Mouse (Mus musculus): ENCODE results near the gene 3110082I17Rik. TPM values are rescaled to one million over a fixed set of nuclear protein-coding genes. Genes with fewer than 3 reads are reported as not detected.

3110082I17Rik gene
- polyA plus RNA-seq, 1 experiment from 2014 or later: 44.4 TPM

- WGBS: 87% methylated on average over 5 of the region's 5 CpGs
- TF ChIP-seq CTCF (IDR thresholded peaks at IDR 0.05; ENCODE audit: low read depth): no peak
- no peak overlapping the region for H3K27ac ChIP-seq (ENCODE audit: low read depth)
- no peak for ATAC-seq (ENCODE audit: insufficient read depth)
- no peaks in the 10 kb centered on the region for H3K27me3 ChIP-seq (ENCODE audit: insufficient read depth, low read length)
- no peak overlapping the region for H3K9ac ChIP-seq
- no peak overlapping the region for H3K4me2 ChIP-seq
- no peak overlapping the region for H3K4me3 ChIP-seq (ENCODE audit: low read depth, low read length)
- no peaks in the 10 kb centered on the region for H3K4me1 ChIP-seq (ENCODE audit: insufficient read depth)
- DNase-seq: no peak
- H3K9me3 ChIP-seq (ENCODE audit: low read depth, low read length): no peaks in the 10 kb centered on the region
- peaks cover 5% of the 10 kb centered on the region; the same call in 1 of the 2 replicates for H3K36me3 ChIP-seq (ENCODE audit: insufficient read depth)
These were observed 101.1 kb downstream of the 3110082I17Rik start for GRCm38 (mm10) chr5:139359244-139359643.

DNA sequence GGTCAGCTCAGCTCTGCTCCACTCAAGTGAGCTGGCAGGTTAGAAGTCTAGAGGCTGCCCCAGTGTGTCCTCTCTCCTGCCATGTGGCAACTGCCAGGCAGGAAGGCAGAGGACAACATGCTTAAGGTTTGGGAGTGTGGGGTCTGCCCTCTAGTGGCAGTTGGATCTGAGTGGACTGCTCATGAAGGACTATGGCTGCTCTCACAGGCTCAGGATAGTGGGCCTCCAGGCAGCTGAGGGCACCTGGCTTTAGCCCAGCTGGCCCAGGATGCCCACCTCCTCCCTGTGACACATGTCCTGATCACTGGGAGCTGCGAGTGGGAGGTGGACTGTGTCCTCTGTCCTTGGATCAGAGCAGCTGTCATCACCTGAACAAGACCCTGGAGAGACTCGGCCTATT, 101.7 kb downstream of the 3110082I17Rik start:
- peak; percentile 16; the same call in 1 of the 2 replicates for ATAC-seq (ENCODE audit: insufficient read depth)

DNA sequence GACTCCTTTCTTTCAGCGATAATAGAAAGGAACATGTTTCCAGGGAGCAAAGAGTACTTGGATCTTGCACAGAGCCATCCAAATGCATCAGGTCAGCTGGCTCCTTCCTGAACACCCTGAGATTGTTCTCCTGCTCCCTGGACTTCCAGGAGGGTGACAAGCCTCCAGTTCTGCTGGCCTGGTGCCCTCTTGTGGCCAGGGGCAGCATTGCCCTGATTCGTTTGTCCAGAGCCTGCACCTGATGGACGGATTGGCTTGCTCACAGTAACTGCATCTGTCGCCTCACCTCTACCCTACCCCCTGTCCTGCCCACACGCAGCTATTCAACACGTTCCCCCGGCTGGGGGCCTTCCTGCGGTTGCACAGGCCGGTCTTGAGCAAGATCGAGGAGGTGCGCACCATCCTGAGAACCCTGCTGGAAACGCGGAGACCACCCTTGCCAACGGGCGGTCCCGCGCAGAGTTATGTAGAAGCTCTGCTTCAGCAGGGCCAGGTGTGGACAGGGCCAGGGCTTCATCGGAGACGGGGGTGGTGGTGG, 105.0 kb downstream of the 3110082I17Rik start:
- no peak overlapping the region for H3K27ac ChIP-seq (ENCODE audit: low read depth)
- no peaks in the 10 kb centered on the region for H3K27me3 ChIP-seq (ENCODE audit: insufficient read depth, low read length)
- H3K4me3 ChIP-seq (ENCODE audit: low read depth, low read length): no peak overlapping the region
- DNase-seq (peak; percentile 85), ATAC-seq (ENCODE audit: insufficient read depth) (no peak)
- WGBS: 31% methylated on average over 19 of the region's 19 CpGs
- H3K9ac ChIP-seq: no peak overlapping the region
- H3K4me1 ChIP-seq (ENCODE audit: insufficient read depth): no peaks in the 10 kb centered on the region
- TF ChIP-seq CTCF (IDR thresholded peaks at IDR 0.05; ENCODE audit: low read depth): peak; percentile 98
- H3K9me3 ChIP-seq (ENCODE audit: low read depth, low read length): no peaks in the 10 kb centered on the region
- H3K4me2 ChIP-seq: no peak overlapping the region
- no peaks in the 10 kb centered on the region for H3K36me3 ChIP-seq (ENCODE audit: insufficient read depth)

More for the DNA sequence above, 101.7 kb downstream of the 3110082I17Rik start:
- peak; percentile 63 for DNase-seq
- H3K4me1 ChIP-seq (ENCODE audit: insufficient read depth): no peaks in the 10 kb centered on the region
- no peak overlapping the region for H3K27ac ChIP-seq (ENCODE audit: low read depth)
- no peaks in the 10 kb centered on the region for H3K9me3 ChIP-seq (ENCODE audit: low read depth, low read length)
- H3K4me3 ChIP-seq (ENCODE audit: low read depth, low read length): no peak overlapping the region
- no peak overlapping the region for H3K9ac ChIP-seq
- WGBS: 65% methylated on average over 2 of the region's 2 CpGs
- TF ChIP-seq CTCF (IDR thresholded peaks at IDR 0.05; ENCODE audit: low read depth): peak; percentile 76
- H3K4me2 ChIP-seq: no peak overlapping the region
- peaks cover 2% of the 10 kb centered on the region; the same call in 1 of the 2 replicates for H3K36me3 ChIP-seq (ENCODE audit: insufficient read depth)
- H3K27me3 ChIP-seq (ENCODE audit: insufficient read depth, low read length): no peaks in the 10 kb centered on the region

- Histone ChIP-seq H3K9ac (no peak overlapping the region), H3K4me2 (no peak overlapping the region), H3K4me3 (ENCODE audit: low read depth, low read length) (no peak overlapping the region), H3K4me1 (ENCODE audit: insufficient read depth) (no peaks in the 10 kb centered on the region), H3K27ac (ENCODE audit: low read depth) (no peak overlapping the region), H3K9me3 (ENCODE audit: low read depth, low read length) (no peaks in the 10 kb centered on the region), H3K36me3 (ENCODE audit: insufficient read depth) (no peaks in the 10 kb centered on the region), H3K27me3 (ENCODE audit: insufficient read depth, low read length) (no peaks in the 10 kb centered on the region)
- ATAC-seq (ENCODE audit: insufficient read depth) (no peak), DNase-seq (no peak)
- 82% methylated on average over 11 of the region's 11 CpGs for whole genome bisulfite sequencing
- no peak for TF ChIP-seq CTCF (IDR thresholded peaks at IDR 0.05; ENCODE audit: low read depth)
These were observed 106.4 kb downstream of the 3110082I17Rik start for GRCm38 (mm10) chr5:139353946-139354345.

DNA sequence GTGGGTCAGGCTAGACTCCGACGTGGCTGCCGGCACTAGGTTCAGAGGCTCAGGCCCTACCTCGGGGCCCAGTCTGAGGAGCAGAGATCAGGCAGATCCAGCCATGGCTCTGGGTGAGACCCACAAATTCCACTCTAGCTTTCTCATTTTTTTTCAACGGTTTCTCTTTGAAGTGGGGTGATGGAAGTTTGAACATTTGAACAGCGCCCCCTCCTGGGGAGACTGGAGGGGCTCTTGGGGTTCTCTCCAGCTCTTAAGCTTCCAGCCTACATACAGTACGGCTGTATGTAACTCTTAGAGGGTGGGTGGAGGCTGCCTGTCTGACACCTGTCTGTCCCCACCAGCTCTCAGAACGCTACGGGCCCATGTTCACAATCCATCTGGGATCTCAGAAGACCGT, 106.8 kb downstream of the 3110082I17Rik start:
- no peak overlapping the region for H3K4me2 ChIP-seq
- H3K4me1 ChIP-seq (ENCODE audit: insufficient read depth): no peaks in the 10 kb centered on the region

GRCm38 (mm10) chr5:139352317-139352716, 108.0 kb downstream of the 3110082I17Rik start, which contains the start of gene Cyp2w1:
Gene Cyp2w1, plus strand, starts transcription at chr5:139352617.
- TF ChIP-seq CTCF (IDR thresholded peaks at IDR 0.05; ENCODE audit: low read depth): no peak
- Histone ChIP-seq H3K36me3 (ENCODE audit: insufficient read depth) (no peaks in the 10 kb centered on the region), H3K4me2 (no peak within 1 kb of the TSS), H3K9ac (peak within 1 kb of the TSS; percentile 31), H3K27ac (ENCODE audit: low read depth) (no peak within 1 kb of the TSS), H3K4me1 (ENCODE audit: insufficient read depth) (no peaks in the 10 kb centered on the region), H3K4me3 (ENCODE audit: low read depth, low read length) (no peak within 1 kb of the TSS), H3K27me3 (ENCODE audit: insufficient read depth, low read length) (no peaks in the 10 kb centered on the region), H3K9me3 (ENCODE audit: low read depth, low read length) (no peaks in the 10 kb centered on the region)
- ATAC-seq (ENCODE audit: insufficient read depth) (no peak), DNase-seq (no peak)
- WGBS: 53% methylated on average over 6 of the region's 6 CpGs

More for the DNA sequence above, 106.8 kb downstream of the 3110082I17Rik start:
- no peak overlapping the region for H3K4me3 ChIP-seq (ENCODE audit: low read depth, low read length)
- H3K9ac ChIP-seq: no peak overlapping the region
- 48% methylated on average over 10 of the region's 10 CpGs for WGBS
- DNase-seq (peak; percentile 62), ATAC-seq (ENCODE audit: insufficient read depth) (no peak)
- peak; percentile 40 for TF ChIP-seq CTCF (IDR thresholded peaks at IDR 0.05; ENCODE audit: low read depth)
- H3K27ac ChIP-seq (ENCODE audit: low read depth): no peak overlapping the region
- H3K36me3 ChIP-seq (ENCODE audit: insufficient read depth): no peaks in the 10 kb centered on the region
- H3K9me3 ChIP-seq (ENCODE audit: low read depth, low read length): no peaks in the 10 kb centered on the region
- no peaks in the 10 kb centered on the region for H3K27me3 ChIP-seq (ENCODE audit: insufficient read depth, low read length)

- DNase-seq (no peak), ATAC-seq (ENCODE audit: insufficient read depth) (no peak)
- H3K4me2 ChIP-seq: no peak overlapping the region
- 21% methylated on average over 8 of the region's 8 CpGs for WGBS
- H3K27ac ChIP-seq (ENCODE audit: low read depth): no peak overlapping the region
- no peaks in the 10 kb centered on the region for H3K4me1 ChIP-seq (ENCODE audit: insufficient read depth)
- peak overlapping the region; percentile 31; the same call in 1 of the 2 replicates for H3K9ac ChIP-seq
- TF ChIP-seq CTCF (IDR thresholded peaks at IDR 0.05; ENCODE audit: low read depth): no peak
- no peaks in the 10 kb centered on the region for H3K27me3 ChIP-seq (ENCODE audit: insufficient read depth, low read length)
- H3K9me3 ChIP-seq (ENCODE audit: low read depth, low read length): no peaks in the 10 kb centered on the region
- H3K4me3 ChIP-seq (ENCODE audit: low read depth, low read length): no peak overlapping the region
- H3K36me3 ChIP-seq (ENCODE audit: insufficient read depth): no peaks in the 10 kb centered on the region
These were observed 108.7 kb downstream of the 3110082I17Rik start for GRCm38 (mm10) chr5:139351628-139352027.
